Mouse (Mus musculus): ENCODE measurements around the gene Elovl6.

Gene Elovl6

GRCm38 (mm10) chr3:129532180-129532864 lies at the start of gene Elovl6:
Gene Elovl6 (plus strand): TSS chr3:129532355.
- peak; percentile 69 for DNase-seq (ENCODE audit: low read depth)

- DNase-seq (ENCODE audit: low read depth) = no peak
These were observed 43.4 kb upstream of the Elovl6 start for GRCm38 (mm10) chr3:129488774-129489173.

- DNase-seq (ENCODE audit: low read depth) = peak; percentile 23
These were observed 38.0 kb upstream of the Elovl6 start for GRCm38 (mm10) chr3:129494123-129494522.

- DNase-seq (ENCODE audit: low read depth) = no peak
These were observed 37.4 kb upstream of the Elovl6 start for GRCm38 (mm10) chr3:129494731-129495130.

- no peak for DNase-seq (ENCODE audit: low read depth)
These were observed 28.4 kb upstream of the Elovl6 start for GRCm38 (mm10) chr3:129503781-129504180.

- DNase-seq (ENCODE audit: low read depth) = no peak
These were observed 27.2 kb upstream of the Elovl6 start for GRCm38 (mm10) chr3:129504928-129505327.

- DNase-seq (ENCODE audit: low read depth) = no peak
These were observed 24.4 kb upstream of the Elovl6 start for GRCm38 (mm10) chr3:129507736-129508135.

GRCm38 (mm10) chr3:129508571-129508970 lies 23.6 kb upstream of the Elovl6 start:
- no peak for DNase-seq (ENCODE audit: low read depth)

GRCm38 (mm10) chr3:129509725-129510124 lies 22.4 kb upstream of the Elovl6 start:
- no peak for DNase-seq (ENCODE audit: low read depth)

- no peak for DNase-seq (ENCODE audit: low read depth)
These were observed 16.2 kb upstream of the Elovl6 start for GRCm38 (mm10) chr3:129515863-129516436.

- no peak for DNase-seq (ENCODE audit: low read depth)
These were observed 11.7 kb upstream of the Elovl6 start for GRCm38 (mm10) chr3:129520499-129520898.

- no peak for DNase-seq (ENCODE audit: low read depth)
These were observed 8.6 kb upstream of the Elovl6 start for GRCm38 (mm10) chr3:129523456-129524143.

GRCm38 (mm10) chr3:129527046-129527445 lies 5.1 kb upstream of the Elovl6 start:
- DNase-seq (ENCODE audit: low read depth) = no peak

- DNase-seq (ENCODE audit: low read depth) = no peak
These were observed 2.8 kb upstream of the Elovl6 start for GRCm38 (mm10) chr3:129529311-129529710.

- no peak for DNase-seq (ENCODE audit: low read depth)
These were observed 1.7 kb upstream of the Elovl6 start for GRCm38 (mm10) chr3:129530461-129530860.

- DNase-seq (ENCODE audit: low read depth) = no peak
These were observed 949 bp downstream of the Elovl6 start for GRCm38 (mm10) chr3:129532865-129533742.

GRCm38 (mm10) chr3:129533743-129534530 lies 1.8 kb downstream of the Elovl6 start:
- DNase-seq (ENCODE audit: low read depth) = no peak

- DNase-seq (ENCODE audit: low read depth) = no peak
These were observed 3.3 kb downstream of the Elovl6 start for GRCm38 (mm10) chr3:129535444-129535843.

GRCm38 (mm10) chr3:129536109-129536508 lies 4.0 kb downstream of the Elovl6 start:
- DNase-seq (ENCODE audit: low read depth) = peak; percentile 91

GRCm38 (mm10) chr3:129537954-129538353 lies 5.8 kb downstream of the Elovl6 start:
- no peak for DNase-seq (ENCODE audit: low read depth)

GRCm38 (mm10) chr3:129540882-129541281 lies 8.7 kb downstream of the Elovl6 start:
- DNase-seq (ENCODE audit: low read depth) = no peak

Data from c-Kit-positive CD71-negative TER-119-negative erythroid progenitor cells, embryonic 14.5 days (primary cell).